ENCODE assay signal across 8 mouse cellular contexts in the genomic region with DNA sequence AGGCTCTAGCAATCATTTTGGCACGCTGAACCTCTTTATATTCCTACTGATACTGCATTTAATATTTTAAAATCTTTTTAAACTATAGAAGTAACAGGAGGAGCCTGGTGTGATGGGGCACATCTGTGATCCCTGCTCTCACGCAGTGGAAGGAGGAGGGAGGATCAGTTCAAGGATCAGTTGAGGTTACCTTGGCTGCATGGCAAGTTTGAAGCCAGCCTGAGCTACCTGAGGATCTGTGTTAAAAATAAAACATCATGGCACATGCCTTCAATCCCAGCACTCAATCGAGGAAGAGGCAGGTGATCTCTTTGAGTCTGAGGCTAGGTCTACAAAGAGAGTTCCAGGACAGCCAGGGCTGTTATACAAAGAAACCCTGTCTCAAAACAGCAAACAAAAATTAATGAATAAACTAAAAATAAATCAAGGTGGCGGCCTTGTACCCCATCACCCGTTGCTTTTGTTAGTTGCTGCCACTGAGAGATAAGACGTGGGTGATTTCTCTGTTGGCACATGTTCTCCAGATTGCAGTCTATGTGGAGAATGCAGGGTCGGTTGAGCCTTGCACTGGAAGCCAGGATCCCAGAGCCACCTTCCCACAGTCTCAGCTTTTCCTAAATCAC. TPM values are rescaled to one million over a fixed set of nuclear protein-coding genes. Genes with fewer than 3 reads are reported as not detected.
A peak's percentile ranks its signal among the peaks of the same experiment; 100 is the strongest.
DNase-seq lines count a peak whose midpoint lies in the region; ATAC-seq and TF ChIP-seq lines count a peak whose summit lies in the region.

No protein-coding gene starts in this region.

- H3K27ac ChIP-seq in heart, postnatal 0 days (ENCODE audit: low read depth): peak overlapping the region; percentile 91
- peak overlapping the region; percentile 80 for H3K27ac ChIP-seq in embryonic facial prominence, embryonic 12.5 days
- peak overlapping the region; percentile 84 for H3K27ac ChIP-seq in hindbrain, embryonic 13.5 days
- peak overlapping the region; percentile 46 for H3K27ac ChIP-seq in midbrain, embryonic 14.5 days (replicated peaks; ENCODE audit: low read depth, low read length)

- 0 out of 2 replicates have a peak overlapping the region, but pooled peaks have one; percentile 34 for H3K9ac ChIP-seq in heart, postnatal 0 days (replicated peaks; ENCODE audit: low read depth, low read length)
- no peak overlapping the region for H3K9ac ChIP-seq in embryonic facial prominence, embryonic 12.5 days
- no peak overlapping the region for H3K9ac ChIP-seq in hindbrain, embryonic 13.5 days
- no peak overlapping the region for H3K9ac ChIP-seq in midbrain, embryonic 14.5 days (replicated peaks; ENCODE audit: low read length)

- no peaks in the 10 kb centered on the region for H3K36me3 ChIP-seq in heart, postnatal 0 days (replicated peaks; ENCODE audit: control insufficient read depth, insufficient read depth, low read length)
- peaks cover 1% of the 10 kb centered on the region for H3K36me3 ChIP-seq in embryonic facial prominence, embryonic 12.5 days
- H3K36me3 ChIP-seq in hindbrain, embryonic 13.5 days: no peaks in the 10 kb centered on the region
- no peaks in the 10 kb centered on the region for H3K36me3 ChIP-seq in midbrain, embryonic 14.5 days (ENCODE audit: control insufficient read depth, insufficient read depth, low read length)

- H3K27me3 ChIP-seq in heart, postnatal 0 days (ENCODE audit: control insufficient read depth, insufficient read depth, low read length): no peaks in the 10 kb centered on the region
- H3K27me3 ChIP-seq in embryonic facial prominence, embryonic 12.5 days: no peaks in the 10 kb centered on the region
- no peaks in the 10 kb centered on the region for H3K27me3 ChIP-seq in hindbrain, embryonic 13.5 days
- no peaks in the 10 kb centered on the region for H3K27me3 ChIP-seq in midbrain, embryonic 14.5 days (ENCODE audit: control insufficient read depth, insufficient read depth, low read length)

- no peak for TF ChIP-seq CTCF in heart, postnatal 0 days (IDR thresholded peaks at IDR 0.05; ENCODE audit: low read depth)

- no peak overlapping the region for H3K4me3 ChIP-seq in heart, postnatal 0 days (ENCODE audit: low read depth, low read length)
- no peak overlapping the region for H3K4me3 ChIP-seq in embryonic facial prominence, embryonic 12.5 days
- H3K4me3 ChIP-seq in hindbrain, embryonic 13.5 days: no peak overlapping the region
- no peak overlapping the region for H3K4me3 ChIP-seq in midbrain, embryonic 14.5 days (replicated peaks; ENCODE audit: low read depth, low read length)

- no peak for TF ChIP-seq EP300 in heart, postnatal 0 days (IDR thresholded peaks at IDR 0.05; ENCODE audit: low read depth)

- DNase-seq in heart, postnatal 0 days (ENCODE audit: low spot score): no peak
- DNase-seq in heart, adult 18-20 months: no peak
- no peak for DNase-seq in midbrain, embryonic 14.5 days
- DNase-seq in natural killer cell, adult 2 months (ENCODE audit: low spot score in 2 of 2): no peak
- no peak for DNase-seq in frontal cortex, postnatal 10 days (ENCODE audit: low spot score in 2 of 2)
- no peak for DNase-seq in thymus, postnatal 36 days

- H3K4me1 ChIP-seq in heart, postnatal 0 days (ENCODE audit: control insufficient read depth, insufficient read depth): peaks cover 60% of the 10 kb centered on the region
- H3K4me1 ChIP-seq in embryonic facial prominence, embryonic 12.5 days: peaks cover 43% of the 10 kb centered on the region
- H3K4me1 ChIP-seq in hindbrain, embryonic 13.5 days (replicated peaks): peaks cover 67% of the 10 kb centered on the region
- peaks cover 30% of the 10 kb centered on the region for H3K4me1 ChIP-seq in midbrain, embryonic 14.5 days (ENCODE audit: control insufficient read depth, insufficient read depth, low read length)

- no peak; the same call in 1 of the 2 replicates for ATAC-seq in heart, postnatal 0 days (ENCODE audit: insufficient read depth, low read depth)
- ATAC-seq in embryonic facial prominence, embryonic 12.5 days (ENCODE audit: insufficient number of reproducible peaks, insufficient read depth, low FRiP score, low TSS enrichment): no peak
- ATAC-seq in hindbrain, embryonic 13.5 days (ENCODE audit: low FRiP score): no peak
- no peak for ATAC-seq in midbrain, embryonic 14.5 days (ENCODE audit: low FRiP score, low TSS enrichment)

- WGBS in heart, postnatal 0 days: 39% methylated on average over 7 of the region's 7 CpGs
- 40% methylated on average over 7 of the region's 7 CpGs for WGBS in embryonic facial prominence, embryonic 12.5 days
- 48% methylated on average over 7 of the region's 7 CpGs for WGBS in hindbrain, embryonic 13.5 days
- 53% methylated on average over 7 of the region's 7 CpGs for WGBS in midbrain, embryonic 14.5 days

- no peaks in the 10 kb centered on the region for H3K9me3 ChIP-seq in heart, postnatal 0 days (replicated peaks; ENCODE audit: control insufficient read depth, low read length)
- 0 out of 2 replicates have a peak, but pooled peaks cover 2% of the 10 kb centered on the region for H3K9me3 ChIP-seq in embryonic facial prominence, embryonic 12.5 days
- H3K9me3 ChIP-seq in hindbrain, embryonic 13.5 days: no peaks in the 10 kb centered on the region
- no peaks in the 10 kb centered on the region for H3K9me3 ChIP-seq in midbrain, embryonic 14.5 days (ENCODE audit: control insufficient read depth, low read length)

- H3K4me2 ChIP-seq in heart, postnatal 0 days (ENCODE audit: low read depth, low read length): no peak overlapping the region; the same call in 1 of the 2 replicates
- peak overlapping the region; percentile 13; the same call in 1 of the 2 replicates for H3K4me2 ChIP-seq in embryonic facial prominence, embryonic 12.5 days (replicated peaks)
- H3K4me2 ChIP-seq in hindbrain, embryonic 13.5 days: no peak overlapping the region
- no peak overlapping the region for H3K4me2 ChIP-seq in midbrain, embryonic 14.5 days (ENCODE audit: low read length)

RNA-seq across cellular contexts. Expression of gene Cuedc1, which starts 50.3 kb away (rescaled TPM):
- 15.1 and 19.2 TPM in 2 replicates for total RNA-seq in heart, postnatal 0 days (2014; rRNA removed; ENCODE audit: low replicate concordance)
- polyA plus RNA-seq in heart, postnatal 0 days (2015; fragmentation: Nextera tagmentation; extraction: Ambion mirVana): 17.0 and 17.5 TPM in 2 replicates
- total RNA-seq in heart, adult 18-20 months (2021): 10 to 100 TPM; 40.0 to 43.8 TPM
- 36.4 and 42.0 TPM in 2 replicates for polyA plus RNA-seq in embryonic facial prominence, embryonic 12.5 days (2016; fragmentation: Nextera tagmentation; extraction: Ambion mirVana)
- 46.4 and 49.5 TPM in 2 replicates for polyA plus RNA-seq in hindbrain, embryonic 13.5 days (2015; fragmentation: Nextera tagmentation; extraction: Ambion mirVana)
- polyA plus RNA-seq in midbrain, embryonic 14.5 days (2014; fragmentation: Nextera tagmentation; extraction: Ambion mirVana): 29.6 and 31.1 TPM in 2 replicates

RNA-seq across cellular contexts. Expression of gene Mrps23, which starts 56.1 kb away (rescaled TPM):
- 77.6 and 240 TPM in 2 replicates for total RNA-seq in heart, postnatal 0 days (2014; rRNA removed; ENCODE audit: low replicate concordance)
- polyA plus RNA-seq in heart, postnatal 0 days (2015; fragmentation: Nextera tagmentation; extraction: Ambion mirVana): 156 TPM in 2 replicates
- total RNA-seq in heart, adult 18-20 months (2021): 100 to 1,000 TPM; 327 to 375 TPM
- polyA plus RNA-seq in embryonic facial prominence, embryonic 12.5 days (2016; fragmentation: Nextera tagmentation; extraction: Ambion mirVana): 63.2 and 65.3 TPM in 2 replicates
- 71.1 TPM in 2 replicates for polyA plus RNA-seq in hindbrain, embryonic 13.5 days (2015; fragmentation: Nextera tagmentation; extraction: Ambion mirVana)
- 67.9 and 70.0 TPM in 2 replicates for polyA plus RNA-seq in midbrain, embryonic 14.5 days (2014; fragmentation: Nextera tagmentation; extraction: Ambion mirVana)
